Mouse (Mus musculus) layer of hippocampus, adult 11-12 months (tissue): ENCODE data around the gene Sepsecs.

Experiments
- DNase-seq: peaks from one replicate; pipeline ENCODE4 v3.0.0; 2022; ENCODE audit warnings: low spot score

The Sepsecs gene

GRCm38 (mm10) chr5:52643947-52644840, 25.3 kb downstream of the Sepsecs start:
- DNase-seq = no peak

GRCm38 (mm10) chr5:52641736-52642135, 27.8 kb downstream of the Sepsecs start:
- no peak for DNase-seq

- no peak for DNase-seq
These were observed 30.6 kb downstream of the Sepsecs start for GRCm38 (mm10) chr5:52638916-52639315.

GRCm38 (mm10) chr5:52638006-52638405, 31.5 kb downstream of the Sepsecs start:
- no peak for DNase-seq

- DNase-seq = no peak
These were observed 32.6 kb downstream of the Sepsecs start for GRCm38 (mm10) chr5:52636923-52637322.

GRCm38 (mm10) chr5:52636025-52636755, 33.3 kb downstream of the Sepsecs start:
- no peak for DNase-seq

GRCm38 (mm10) chr5:52634017-52634416, 35.5 kb downstream of the Sepsecs start:
- no peak for DNase-seq

GRCm38 (mm10) chr5:52630541-52630940, 39.0 kb downstream of the Sepsecs start:
- no peak for DNase-seq

- no peak for DNase-seq
These were observed 40.3 kb downstream of the Sepsecs start for GRCm38 (mm10) chr5:52629214-52629613.

- DNase-seq = no peak
These were observed 40.7 kb downstream of the Sepsecs start for GRCm38 (mm10) chr5:52628783-52629182.

- no peak for DNase-seq
These were observed 41.8 kb downstream of the Sepsecs start for GRCm38 (mm10) chr5:52627713-52628112.

- DNase-seq = no peak
These were observed 43.4 kb downstream of the Sepsecs start for GRCm38 (mm10) chr5:52626092-52626491.

GRCm38 (mm10) chr5:52624956-52625355, 44.6 kb downstream of the Sepsecs start:
- no peak for DNase-seq

- no peak for DNase-seq
These were observed 46.4 kb downstream of the Sepsecs start for GRCm38 (mm10) chr5:52623099-52623498.

- peak; percentile 84 for DNase-seq
These were observed 50.9 kb downstream of the Sepsecs start for GRCm38 (mm10) chr5:52618348-52619270.

- DNase-seq = no peak
These were observed 51.7 kb downstream of the Sepsecs start for GRCm38 (mm10) chr5:52617711-52618347.

- peak; percentile 57 for DNase-seq
These were observed 53.0 kb downstream of the Sepsecs start for GRCm38 (mm10) chr5:52616549-52616948.

GRCm38 (mm10) chr5:52615421-52615820, 54.1 kb downstream of the Sepsecs start:
- DNase-seq = no peak

- DNase-seq = no peak
These were observed 54.8 kb downstream of the Sepsecs start for GRCm38 (mm10) chr5:52614686-52615085.

GRCm38 (mm10) chr5:52612776-52613175, 56.7 kb downstream of the Sepsecs start:
- DNase-seq = no peak

- DNase-seq = no peak
These were observed 58.1 kb downstream of the Sepsecs start for GRCm38 (mm10) chr5:52611315-52611895.
